Mouse (Mus musculus) cerebellum, postnatal 10 days (tissue): ENCODE measurements at regions not wholly inside any gene's neighbourhood (a gene's known extent, or its start where the extent isn't known, plus 50 kb on each side); places are given as distances from the start of the nearest gene placed in this dataset.
"Not testable (repeated sequence)": the region's sequence is repeated elsewhere in the genome, so short reads cannot be mapped to it uniquely, and the experiment has no call there.

Experiments used
- DNase-seq, 2 experiments: peaks; one replicate each; pipeline ENCODE4 v3.0.0; 2021; ENCODE audit warnings: mixed read lengths in 2 of 2

- DNase-seq: no peak
Measured at GRCm38 (mm10) chr13:70205334-70205733, 403.1 kb downstream of the Med10 start.

- no peak for DNase-seq
Measured at GRCm38 (mm10) chr13:70210158-70210557, 408.0 kb downstream of the Med10 start.

GRCm38 (mm10) chr13:70213017-70213416 lies 410.8 kb downstream of the Med10 start:
- DNase-seq: no peak

GRCm38 (mm10) chr13:70213622-70214021 lies 411.4 kb downstream of the Med10 start:
- DNase-seq: no peak

GRCm38 (mm10) chr13:70214022-70214654 lies 411.9 kb downstream of the Med10 start:
- DNase-seq: no peak

- peak in 1 of 2 experiments; percentile 26 for DNase-seq
Measured at GRCm38 (mm10) chr13:70216134-70216533, 413.9 kb downstream of the Med10 start.

GRCm38 (mm10) chr13:70217429-70218133 lies 415.4 kb downstream of the Med10 start:
- DNase-seq: peak; percentile 25 to 33

- no peak for DNase-seq
Measured at GRCm38 (mm10) chr13:70223485-70223884, 413.9 kb downstream of the Ice1 start.

- DNase-seq: peak in 1 of 2 experiments; percentile 34
Measured at GRCm38 (mm10) chr13:70227167-70227566, 410.3 kb downstream of the Ice1 start.

GRCm38 (mm10) chr13:70233896-70234799 lies 403.3 kb downstream of the Ice1 start:
- peak; percentile 98 for DNase-seq

- DNase-seq: no peak
Measured at GRCm38 (mm10) chr13:70243598-70244157, 393.8 kb downstream of the Ice1 start.

GRCm38 (mm10) chr13:70260003-70260496 lies 377.4 kb downstream of the Ice1 start:
- DNase-seq: peak in 1 of 2 experiments; percentile 9

- DNase-seq: peak in 1 of 2 experiments; percentile 19
Measured at GRCm38 (mm10) chr13:70263654-70264053, 373.8 kb downstream of the Ice1 start.

- DNase-seq: not testable (repeated sequence)
Measured at GRCm38 (mm10) chr13:70276884-70277378, 360.5 kb downstream of the Ice1 start.

GRCm38 (mm10) chr13:70277667-70278591 lies 359.5 kb downstream of the Ice1 start:
- DNase-seq: no peak

- DNase-seq: peak; percentile 55 to 67
Measured at GRCm38 (mm10) chr13:70281051-70281847, 356.2 kb downstream of the Ice1 start.

GRCm38 (mm10) chr13:70282731-70283130 lies 354.7 kb downstream of the Ice1 start:
- DNase-seq: no peak

- DNase-seq: no peak
Measured at GRCm38 (mm10) chr13:70283231-70283630, 354.2 kb downstream of the Ice1 start.

- no peak for DNase-seq
Measured at GRCm38 (mm10) chr13:70292713-70293112, 344.7 kb downstream of the Ice1 start.

GRCm38 (mm10) chr13:70303953-70304525 lies 333.4 kb downstream of the Ice1 start:
- no peak for DNase-seq
